8 mouse cellular contexts compared by ENCODE assay signal in genomic region chr13:48807481-48808031, GRCm38 (mm10).
A peak's percentile ranks its signal among the peaks of the same experiment; 100 is the strongest.
DNase-seq lines count a peak whose midpoint lies in the region; ATAC-seq and TF ChIP-seq lines count a peak whose summit lies in the region.

No protein-coding gene starts in this region.

- no peak for TF ChIP-seq POLR2A in small intestine, adult 2 months (IDR thresholded peaks at IDR 0.05; ENCODE audit: low read depth, low read length)

- peak; percentile 74; the same call in 1 of the 2 replicates for TF ChIP-seq CTCF in small intestine, adult 2 months (IDR thresholded peaks at IDR 0.05; ENCODE audit: extremely low read depth, insufficient read length, insufficient replicate concordance, low read depth, low read length)

- H3K27ac ChIP-seq in small intestine, adult 2 months (ENCODE audit: insufficient read depth, low read depth, low read length): no peak overlapping the region

- no peak overlapping the region for H3K4me3 ChIP-seq in small intestine, adult 2 months (ENCODE audit: low read depth, low read length)

- 79% methylated on average over 5 of the region's 5 CpGs for WGBS in small intestine, adult 2 months

- DNase-seq in CD4-positive, CD25-positive, alpha-beta regulatory T cell, adult 2 months (ENCODE audit: low read depth, low spot score): peak; percentile 64
- peak; percentile 81 for DNase-seq in ZHBTc4 (ENCODE audit: low read depth, low spot score)
- DNase-seq in embryo, embryonic 10 days (ENCODE audit: low spot score): peak; percentile 75
- DNase-seq in gastrocnemius, postnatal 36 days: peak; percentile 35 to 60
- DNase-seq in layer of hippocampus, adult 18-20 months (ENCODE audit: low spot score in 2 of 2): peak; percentile 24 to 79
- DNase-seq in lung, postnatal 14 days: peak; percentile 63

- H3K36me3 ChIP-seq in small intestine, adult 2 months (ENCODE audit: control insufficient read depth, insufficient read depth, low read length): peaks cover 53% of the 10 kb centered on the region

- no peak for ATAC-seq in CD4-positive, CD25-positive, alpha-beta regulatory T cell, adult 4 months

- no peaks in the 10 kb centered on the region for H3K4me1 ChIP-seq in small intestine, adult 2 months (ENCODE audit: control insufficient read depth, insufficient read depth, insufficient read length, low read length)

- H3K27me3 ChIP-seq in small intestine, adult 2 months (ENCODE audit: control insufficient read depth, insufficient read depth, low read length): no peaks in the 10 kb centered on the region

- intact Hi-C loops in gastrocnemius, postnatal 36 days (cut with DNase I): no loop called here
